Mouse (Mus musculus): ENCODE results near the gene Neurl2. TPM values are rescaled to one million over a fixed set of nuclear protein-coding genes. Genes with fewer than 3 reads are reported as not detected.

The Neurl2 gene
- polyA plus RNA-seq, 2 experiments: 0.70 to 1.0 TPM

DNA sequence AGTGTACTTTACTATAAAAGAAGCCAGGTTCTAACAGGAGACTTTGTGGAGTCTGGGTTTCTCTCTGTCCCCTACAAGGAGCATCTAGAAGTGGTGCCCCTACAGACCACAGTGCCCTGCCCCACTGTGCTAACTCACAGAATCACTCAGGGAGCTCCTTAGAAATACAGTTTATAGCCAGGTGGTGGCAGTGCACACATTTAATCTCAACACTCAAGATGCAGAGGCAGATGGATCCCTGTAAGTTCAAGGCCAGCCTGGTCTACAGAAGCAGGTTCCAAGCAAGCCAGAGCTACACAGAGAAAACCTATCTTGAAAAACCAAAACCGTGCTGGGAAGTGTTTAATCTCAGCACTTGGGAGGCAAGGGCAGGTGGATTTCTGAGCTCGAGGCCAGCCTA, 39.5 kb downstream of the Neurl2 start:
- Histone ChIP-seq H3K27ac (peak overlapping the region; percentile 14; the same call in 1 of the 2 replicates), H3K36me3 (replicated peaks; ENCODE audit: control insufficient read depth, insufficient read depth, low read depth) (peaks cover 31% of the 10 kb centered on the region), H3K4me1 (replicated peaks; ENCODE audit: control insufficient read depth in 2 of 2, insufficient read depth in 2 of 2, low read length in 1 of 2) (peaks cover 0 to 6% of the 10 kb centered on the region in 2 experiments; a peak in 2 of 4 replicates), H3K4me2 (ENCODE audit: low read depth) (no peak overlapping the region), H3K27me3 (ENCODE audit: control insufficient read depth, insufficient read depth, low read length) (no peaks in the 10 kb centered on the region), H3K9ac (replicated peaks) (no peak overlapping the region), H3K9me3 (ENCODE audit: control insufficient read depth, low read length) (no peaks in the 10 kb centered on the region), H3K4me3 (ENCODE audit: insufficient read depth in 1 of 2, low read depth in 2 of 2, low read length in 2 of 2) (no peak overlapping the region)
- DNase-seq (ENCODE audit: low read depth in 3 of 3, low spot score in 3 of 3) (no peak), ATAC-seq (ENCODE audit: insufficient read depth) (peak; percentile 17; the same call in 1 of the 2 replicates)
- TF ChIP-seq EP300 (IDR thresholded peaks at IDR 0.05; ENCODE audit: low read depth) (no peak), CTCF (IDR thresholded peaks at IDR 0.05; ENCODE audit: low read depth) (no peak)
- WGBS (ENCODE audit: insufficient replicate concordance): 72% methylated on average over 2 of the region's 2 CpGs

DNA sequence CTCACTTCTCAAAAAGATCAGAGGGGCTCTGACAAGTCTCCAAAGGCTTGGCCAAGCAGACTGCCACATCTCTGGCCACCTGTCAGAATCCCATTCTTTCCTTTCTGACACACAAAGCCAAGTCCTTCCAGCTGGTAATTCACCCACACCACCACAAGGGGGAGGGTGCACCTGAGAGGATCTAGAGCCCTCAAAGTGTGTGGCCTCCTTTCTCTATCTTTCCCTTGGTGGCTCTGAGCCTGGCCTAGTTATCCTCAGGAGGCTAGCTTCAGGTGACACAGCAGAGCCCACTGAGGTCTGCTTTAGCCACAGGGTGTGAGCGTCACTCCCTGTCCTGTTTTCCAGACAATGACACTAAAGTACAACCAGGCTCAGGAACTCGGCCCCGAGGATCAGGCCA, 40.0 kb downstream of the Neurl2 start:
- no peaks in the 10 kb centered on the region for H3K27me3 ChIP-seq (ENCODE audit: control insufficient read depth, insufficient read depth, low read length)
- no peak overlapping the region for H3K4me3 ChIP-seq (ENCODE audit: insufficient read depth in 1 of 2, low read depth in 2 of 2, low read length in 2 of 2)
- peaks cover 31% of the 10 kb centered on the region for H3K36me3 ChIP-seq (replicated peaks; ENCODE audit: control insufficient read depth, insufficient read depth, low read depth)
- peaks cover 5 to 12% of the 10 kb centered on the region in 2 experiments; a peak in 3 of 4 replicates for H3K4me1 ChIP-seq (replicated peaks; ENCODE audit: control insufficient read depth in 2 of 2, insufficient read depth in 2 of 2, low read length in 1 of 2)
- no peak overlapping the region for H3K4me2 ChIP-seq (ENCODE audit: low read depth)
- no peak overlapping the region for H3K9ac ChIP-seq (replicated peaks)
- DNase-seq (ENCODE audit: low read depth in 3 of 3, low spot score in 3 of 3) (peak in 1 of 3 experiments; percentile 45), ATAC-seq (ENCODE audit: insufficient read depth) (peak; percentile 32; the same call in 1 of the 2 replicates)
- TF ChIP-seq EP300 (IDR thresholded peaks at IDR 0.05; ENCODE audit: low read depth) (no peak), CTCF (IDR thresholded peaks at IDR 0.05; ENCODE audit: low read depth) (peak; percentile 94)
- H3K9me3 ChIP-seq (ENCODE audit: control insufficient read depth, low read length): no peaks in the 10 kb centered on the region
- 90% methylated on average over 3 of the region's 3 CpGs for WGBS (ENCODE audit: insufficient replicate concordance)
- H3K27ac ChIP-seq: no peak overlapping the region; the same call in 1 of the 2 replicates

DNA sequence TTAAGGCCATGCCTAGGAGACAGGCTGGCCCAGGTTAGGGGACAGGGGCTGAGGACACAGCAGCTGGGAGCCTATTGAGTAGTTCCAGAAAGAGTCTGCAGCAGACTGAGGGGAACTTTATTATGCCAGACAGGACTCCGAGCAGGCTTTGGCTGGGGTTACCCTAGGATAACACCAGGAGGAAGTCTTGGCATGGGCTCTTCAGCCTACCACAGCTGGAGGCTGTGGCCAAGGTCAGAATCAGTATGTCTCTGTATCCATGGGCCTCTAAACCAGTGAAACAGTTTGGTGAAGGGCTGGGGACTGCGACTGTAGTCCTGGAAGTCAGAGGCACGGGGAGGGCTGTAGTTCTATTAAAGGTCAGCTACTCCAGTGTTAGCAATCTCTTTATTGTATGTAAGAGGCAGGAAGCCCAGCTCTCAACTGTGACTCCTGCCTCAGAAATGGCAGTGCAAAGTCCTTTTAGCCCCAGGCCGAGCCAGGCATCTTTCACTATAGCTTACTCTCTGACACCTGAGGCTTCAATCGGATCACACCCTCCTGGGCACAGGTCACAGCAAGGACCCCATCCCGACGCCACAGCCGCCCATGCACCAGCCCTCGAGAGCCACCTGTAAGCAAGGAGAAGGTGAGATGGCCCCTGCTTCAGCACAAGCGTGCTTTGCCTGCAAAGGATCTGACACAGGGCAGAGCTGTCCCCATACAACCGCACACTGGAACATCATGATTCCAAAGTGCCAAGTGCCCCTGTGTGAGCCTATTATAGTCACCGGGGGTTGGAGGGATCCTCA, 40.7 kb downstream of the Neurl2 start:
- Histone ChIP-seq H3K36me3 (replicated peaks; ENCODE audit: control insufficient read depth, insufficient read depth, low read depth) (peaks cover 24% of the 10 kb centered on the region), H3K4me1 (replicated peaks; ENCODE audit: control insufficient read depth in 2 of 2, insufficient read depth in 2 of 2, low read length in 1 of 2) (peaks cover 7 to 13% of the 10 kb centered on the region in 2 experiments; a peak in 3 of 4 replicates), H3K4me2 (ENCODE audit: low read depth) (no peak overlapping the region), H3K4me3 (ENCODE audit: insufficient read depth in 1 of 2, low read depth in 2 of 2, low read length in 2 of 2) (no peak overlapping the region), H3K9me3 (ENCODE audit: control insufficient read depth, low read length) (no peaks in the 10 kb centered on the region), H3K9ac (replicated peaks) (no peak overlapping the region), H3K27me3 (ENCODE audit: control insufficient read depth, insufficient read depth, low read length) (no peaks in the 10 kb centered on the region), H3K27ac (no peak overlapping the region)
- ATAC-seq (ENCODE audit: insufficient read depth): no peak
- TF ChIP-seq CTCF (IDR thresholded peaks at IDR 0.05; ENCODE audit: low read depth) (no peak), EP300 (IDR thresholded peaks at IDR 0.05; ENCODE audit: low read depth) (no peak)
- no peak for DNase-seq (ENCODE audit: low read depth in 3 of 3, low spot score in 3 of 3)
- 85% methylated on average over 12 of the region's 12 CpGs for WGBS (ENCODE audit: insufficient replicate concordance)

DNA sequence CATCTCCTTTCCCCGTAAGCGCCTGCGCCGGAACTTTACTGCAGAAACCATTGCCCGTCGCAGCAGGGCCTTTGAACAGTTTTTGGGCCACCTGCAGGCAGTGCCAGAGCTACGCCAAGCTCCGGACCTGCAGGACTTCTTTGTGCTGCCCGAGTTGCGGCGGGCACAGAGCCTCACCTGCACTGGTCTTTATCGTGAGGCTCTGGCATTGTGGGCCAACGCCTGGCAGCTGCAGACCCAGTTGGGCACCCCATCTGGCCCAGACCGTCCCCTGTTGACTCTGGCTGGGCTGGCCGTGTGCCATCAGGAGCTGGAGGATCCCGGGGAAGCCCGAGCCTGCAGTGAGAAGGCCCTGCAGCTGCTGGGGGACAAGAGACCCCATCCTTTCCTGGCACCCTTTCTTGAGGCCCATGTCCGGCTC, 41.4 kb downstream of the Neurl2 start:
- ATAC-seq (ENCODE audit: insufficient read depth) (no peak), DNase-seq (ENCODE audit: low read depth in 3 of 3, low spot score in 3 of 3) (no peak)
- no peak overlapping the region for H3K9ac ChIP-seq (replicated peaks)
- H3K9me3 ChIP-seq (ENCODE audit: control insufficient read depth, low read length): no peaks in the 10 kb centered on the region
- 89% methylated on average over 18 of the region's 18 CpGs for WGBS (ENCODE audit: insufficient replicate concordance)
- H3K4me2 ChIP-seq (ENCODE audit: low read depth): no peak overlapping the region
- no peak overlapping the region for H3K27ac ChIP-seq
- no peaks in the 10 kb centered on the region for H3K27me3 ChIP-seq (ENCODE audit: control insufficient read depth, insufficient read depth, low read length)
- H3K36me3 ChIP-seq (replicated peaks; ENCODE audit: control insufficient read depth, insufficient read depth, low read depth): peaks cover 20% of the 10 kb centered on the region
- H3K4me1 ChIP-seq (replicated peaks; ENCODE audit: control insufficient read depth in 2 of 2, insufficient read depth in 2 of 2, low read length in 1 of 2): peaks cover 7 to 15% of the 10 kb centered on the region in 2 experiments; a peak in 3 of 4 replicates
- TF ChIP-seq EP300 (IDR thresholded peaks at IDR 0.05; ENCODE audit: low read depth) (no peak), CTCF (IDR thresholded peaks at IDR 0.05; ENCODE audit: low read depth) (0 out of 2 replicates have a peak, but pooled peaks have one; percentile 3)
- H3K4me3 ChIP-seq (ENCODE audit: insufficient read depth in 1 of 2, low read depth in 2 of 2, low read length in 2 of 2): no peak overlapping the region

DNA sequence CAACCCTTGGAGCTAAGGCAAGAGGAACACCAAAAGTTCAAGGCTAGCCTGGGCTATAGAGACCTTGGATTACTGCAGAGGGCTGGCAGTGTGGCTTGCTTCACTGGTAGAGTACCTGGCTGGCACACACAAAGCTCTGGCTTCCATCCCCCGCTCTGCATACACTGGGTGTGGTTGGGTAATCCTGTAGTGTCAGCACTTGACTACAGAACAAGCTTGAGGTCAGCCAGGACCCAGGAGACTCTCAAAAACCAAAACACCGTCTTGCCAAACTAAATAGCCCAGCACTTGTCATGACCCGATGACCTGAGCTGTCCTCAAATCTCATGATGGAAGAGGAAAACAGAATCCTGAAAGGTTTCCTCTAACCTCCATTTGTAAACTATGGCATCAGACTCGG, 42.8 kb downstream of the Neurl2 start:
- peaks cover 7 to 21% of the 10 kb centered on the region in 2 experiments for H3K4me1 ChIP-seq (replicated peaks; ENCODE audit: control insufficient read depth in 2 of 2, insufficient read depth in 2 of 2, low read length in 1 of 2)
- H3K9me3 ChIP-seq (ENCODE audit: control insufficient read depth, low read length): no peaks in the 10 kb centered on the region
- peaks cover 3% of the 10 kb centered on the region; the same call in 1 of the 2 replicates for H3K27me3 ChIP-seq (ENCODE audit: control insufficient read depth, insufficient read depth, low read length)
- H3K36me3 ChIP-seq (replicated peaks; ENCODE audit: control insufficient read depth, insufficient read depth, low read depth): peaks cover 15% of the 10 kb centered on the region
- DNase-seq (ENCODE audit: low read depth in 3 of 3, low spot score in 3 of 3) (no peak), ATAC-seq (ENCODE audit: insufficient read depth) (no peak)
- no peak overlapping the region for H3K4me2 ChIP-seq (ENCODE audit: low read depth)
- 77% methylated on average over 4 of the region's 4 CpGs for WGBS (ENCODE audit: insufficient replicate concordance)
- H3K9ac ChIP-seq (replicated peaks): no peak overlapping the region
- no peak overlapping the region for H3K4me3 ChIP-seq (ENCODE audit: insufficient read depth in 1 of 2, low read depth in 2 of 2, low read length in 2 of 2)
- no peak overlapping the region for H3K27ac ChIP-seq
- TF ChIP-seq CTCF (IDR thresholded peaks at IDR 0.05; ENCODE audit: low read depth): no peak
- TF ChIP-seq EP300 (IDR thresholded peaks at IDR 0.05; ENCODE audit: low read depth): no peak

Data from liver, embryonic 14.5 days (tissue).